Mouse (Mus musculus) lung, embryonic 16.5 days (tissue): ENCODE measurements around the gene Tnc. TPM values are rescaled to one million over a fixed set of nuclear protein-coding genes. Genes with fewer than 3 reads are reported as not detected.

Experiments
- ATAC-seq: fragments of 200-750 bp; cut with Nextera tagmentation; 2 replicates; pipeline ENCODE4 v1.8.0; 2017; ENCODE audit warnings: low read depth, mild to moderate bottlenecking, moderate library complexity
- H3K27ac ChIP-seq: fragments of 300-500 bp; sonication (generic); 2 replicates; pipeline ENCODE4 v1.5.1; 2014; ENCODE audit warnings: mild to moderate bottlenecking, control low read depth, low read length
- H3K27me3 ChIP-seq: fragments of 300-500 bp; sonication (generic); 2 replicates; pipeline ENCODE4 v1.6.1; 2014; ENCODE audit warnings: low read depth, low read length, mixed read lengths; ENCODE audit not compliant: control insufficient read depth, insufficient read depth
- H3K36me3 ChIP-seq: fragments of 300-500 bp; sonication (generic); 2 replicates; pipeline ENCODE4 v1.6.1; 2014; ENCODE audit warnings: low read length; ENCODE audit not compliant: control insufficient read depth, insufficient read depth
- H3K4me1 ChIP-seq: fragments of 300-500 bp; sonication (generic); replicated peaks from 2 replicates; pipeline ENCODE4 v1.6.1; 2014; ENCODE audit warnings: low read length, mixed read lengths; ENCODE audit not compliant: control insufficient read depth, insufficient read depth
- H3K4me2 ChIP-seq: fragments of 300-500 bp; sonication (generic); 2 replicates; pipeline ENCODE4 v1.6.1; 2014; ENCODE audit warnings: low read depth, low read length, control low read depth
- H3K4me3 ChIP-seq: fragments of 300-500 bp; sonication (generic); 2 replicates; pipeline ENCODE4 v1.5.1; 2014; ENCODE audit warnings: mild to moderate bottlenecking, low read length, control low read depth
- H3K9ac ChIP-seq: fragments of 300-500 bp; sonication (generic); 2 replicates; pipeline ENCODE4 v1.6.1; 2014; ENCODE audit warnings: low read length, control low read depth
- H3K9me3 ChIP-seq: fragments of 300-500 bp; sonication (generic); 2 replicates; pipeline ENCODE4 v1.6.1; 2016; ENCODE audit warnings: low read length; ENCODE audit not compliant: control insufficient read depth
- WGBS: fragments of 180-500 bp; shearing (Covaris S2); extraction: QIAGEN DNeasy Blood & Tissue Kit; methylation state at CpG from one replicate; pipeline ENCODE4 v1.1.7; 2014; 5-methylcytosine and 5-hydroxymethylcytosine counted together
- polyA plus RNA-seq: library from polyadenylated mRNA; unstranded; fragments of >200 nt; fragmentation: Nextera tagmentation; extraction: Ambion mirVana; gene quantifications from 2 replicates; pipeline ENCODE4 v1.2.1, GENCODE M21; 2015

Tnc gene
- polyA plus RNA-seq, 1 experiment from 2014 or later: 45.2 TPM

DNA sequence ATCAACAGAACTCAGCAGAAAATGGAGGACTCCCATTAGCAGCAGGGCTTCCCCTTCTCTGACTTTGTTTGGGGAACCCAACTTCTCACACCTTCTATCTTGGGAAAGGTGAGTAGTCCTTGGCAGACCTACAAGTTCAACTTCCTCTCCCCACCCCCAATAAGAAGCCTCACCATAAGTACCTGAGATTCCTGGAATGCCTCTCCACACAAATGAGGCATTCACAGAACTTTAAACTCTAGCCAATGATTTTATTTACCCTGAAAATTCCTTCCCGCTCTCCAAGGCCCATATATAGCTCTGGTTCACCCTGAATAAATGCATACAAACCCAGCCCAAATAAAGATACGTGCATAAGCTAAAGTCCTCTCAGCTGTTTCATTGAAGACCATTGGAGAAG is 9.3 kb downstream of the Tnc start:
- ATAC-seq: peak; percentile 93
- Histone ChIP-seq H3K4me3 (no peak overlapping the region), H3K4me2 (no peak overlapping the region), H3K36me3 (0 out of 2 replicates have a peak, but pooled peaks cover 2% of the 10 kb centered on the region), H3K27ac (peak overlapping the region; percentile 81), H3K9ac (no peak overlapping the region), H3K27me3 (no peaks in the 10 kb centered on the region), H3K4me1 (no peaks in the 10 kb centered on the region), H3K9me3 (no peaks in the 10 kb centered on the region)
- WGBS: 41% methylated on average over 2 of the region's 2 CpGs

DNA sequence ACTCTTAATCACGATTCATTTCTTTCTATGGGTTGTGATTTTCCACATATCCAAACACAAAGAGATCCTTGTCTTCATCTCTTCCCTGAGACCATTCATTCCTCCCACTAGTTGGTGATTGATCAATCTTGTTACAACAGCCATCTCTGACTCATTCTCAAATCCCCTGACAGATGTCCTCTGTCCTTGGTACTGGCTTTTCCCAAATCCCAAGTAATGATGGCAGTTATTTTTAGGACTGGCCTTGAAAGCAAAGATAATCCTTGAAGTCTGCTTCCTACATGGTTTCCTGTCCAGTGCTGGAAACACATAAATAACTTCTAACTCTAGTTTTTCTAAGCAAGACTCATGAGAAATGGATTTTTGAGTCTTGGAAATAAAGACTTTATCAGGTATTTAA is 12.1 kb downstream of the Tnc start:
- H3K27ac ChIP-seq: no peak overlapping the region
- 75% methylated on average over 1 of the region's 1 CpGs for WGBS

DNA sequence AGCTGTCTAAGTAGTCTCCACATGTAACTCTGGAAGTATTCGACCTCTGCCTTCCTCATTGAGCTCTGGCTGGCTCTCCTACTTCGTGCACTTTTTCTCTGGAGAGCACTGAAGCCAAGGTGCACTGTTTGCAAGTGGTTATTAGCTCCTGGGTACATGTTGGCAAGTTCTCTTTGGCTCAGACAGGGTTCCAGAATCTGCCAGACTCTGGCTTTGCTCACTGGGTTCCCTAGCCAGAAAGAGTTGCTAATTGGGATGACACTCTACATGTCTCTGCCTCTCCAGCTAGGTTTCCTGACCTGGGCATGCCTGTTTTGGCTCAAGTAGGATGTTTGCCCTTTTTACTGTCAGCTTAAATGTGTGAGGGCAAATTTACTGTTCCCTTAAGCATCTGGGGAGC is 13.6 kb downstream of the Tnc start:
- 38% methylated on average over 2 of the region's 2 CpGs for WGBS
- no peak overlapping the region for H3K9ac ChIP-seq
- H3K4me3 ChIP-seq: no peak overlapping the region
- no peak overlapping the region for H3K27ac ChIP-seq
- no peaks in the 10 kb centered on the region for H3K9me3 ChIP-seq
- no peak overlapping the region for H3K4me2 ChIP-seq
- peaks cover 4% of the 10 kb centered on the region; the same call in 1 of the 2 replicates for H3K4me1 ChIP-seq
- ATAC-seq: no peak
- H3K36me3 ChIP-seq: 0 out of 2 replicates have a peak, but pooled peaks cover 2% of the 10 kb centered on the region
- H3K27me3 ChIP-seq: no peaks in the 10 kb centered on the region

More for the DNA sequence above, 12.1 kb downstream of the Tnc start:
- H3K4me3 ChIP-seq: no peak overlapping the region
- peaks cover under 1% of the 10 kb centered on the region; the same call in 1 of the 2 replicates for H3K4me1 ChIP-seq
- ATAC-seq: no peak
- H3K9ac ChIP-seq: no peak overlapping the region
- 0 out of 2 replicates have a peak, but pooled peaks cover 2% of the 10 kb centered on the region for H3K36me3 ChIP-seq
- H3K9me3 ChIP-seq: no peaks in the 10 kb centered on the region
- no peak overlapping the region for H3K4me2 ChIP-seq
- no peaks in the 10 kb centered on the region for H3K27me3 ChIP-seq

DNA sequence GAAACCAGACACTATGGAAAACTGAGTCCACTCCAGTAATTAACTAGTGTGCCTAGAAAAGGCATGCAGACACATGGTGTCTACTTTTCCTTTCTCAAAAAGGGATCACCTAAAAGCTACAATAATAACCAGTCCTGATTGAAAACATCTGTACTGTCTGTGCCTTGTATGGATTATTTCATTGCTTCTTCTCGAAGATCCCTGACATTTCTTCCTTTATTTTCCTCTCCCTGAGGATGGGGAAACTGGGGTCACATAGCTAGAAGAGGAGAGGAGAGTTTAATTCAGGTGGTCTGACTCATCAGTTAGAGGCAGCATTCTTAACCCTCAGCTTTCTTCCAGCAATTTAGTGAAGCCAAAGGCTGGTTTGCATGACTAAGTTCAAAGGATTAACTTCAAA is 17.3 kb downstream of the Tnc start:
- H3K9me3 ChIP-seq: no peaks in the 10 kb centered on the region
- no peak for ATAC-seq
- H3K27ac ChIP-seq: no peak overlapping the region
- H3K4me1 ChIP-seq: peaks cover 4% of the 10 kb centered on the region; the same call in 1 of the 2 replicates
- H3K4me2 ChIP-seq: no peak overlapping the region
- no peak overlapping the region for H3K4me3 ChIP-seq
- H3K36me3 ChIP-seq: no peaks in the 10 kb centered on the region
- WGBS: 54% methylated on average over 1 of the region's 1 CpGs
- H3K27me3 ChIP-seq: no peaks in the 10 kb centered on the region
- H3K9ac ChIP-seq: no peak overlapping the region

DNA sequence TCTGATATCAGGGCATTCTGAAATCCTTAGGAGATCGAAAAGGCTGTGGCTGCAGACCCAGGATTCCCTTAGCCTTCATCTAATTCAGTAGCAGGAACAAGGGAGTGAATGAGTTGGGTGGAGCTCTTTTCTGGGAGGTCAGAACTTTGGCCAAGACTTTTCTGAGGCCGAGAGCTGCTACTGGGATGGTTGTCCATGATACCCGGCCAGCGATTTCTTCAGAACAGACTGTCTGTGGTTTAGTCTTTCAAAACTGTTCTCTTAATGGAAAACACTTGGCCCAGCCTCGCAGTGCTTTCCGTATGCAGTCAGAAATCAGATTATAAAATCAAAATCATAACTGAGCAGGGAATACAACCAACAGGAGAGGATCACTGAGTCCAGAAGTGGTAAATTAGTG is 21.2 kb downstream of the Tnc start:
- Histone ChIP-seq H3K27ac (no peak overlapping the region), H3K36me3 (no peaks in the 10 kb centered on the region), H3K4me1 (peaks cover 4% of the 10 kb centered on the region; the same call in 1 of the 2 replicates), H3K4me3 (no peak overlapping the region), H3K9me3 (no peaks in the 10 kb centered on the region), H3K9ac (no peak overlapping the region), H3K4me2 (no peak overlapping the region), H3K27me3 (no peaks in the 10 kb centered on the region)
- WGBS: 84% methylated on average over 6 of the region's 6 CpGs
- ATAC-seq: no peak

GRCm38 (mm10) chr4:64024041-64024779 is 22.6 kb downstream of the Tnc start:
- ATAC-seq: no peak
- Histone ChIP-seq H3K4me3 (no peak overlapping the region), H3K36me3 (no peaks in the 10 kb centered on the region), H3K27me3 (no peaks in the 10 kb centered on the region), H3K27ac (no peak overlapping the region), H3K4me2 (no peak overlapping the region), H3K9ac (no peak overlapping the region), H3K4me1 (no peaks in the 10 kb centered on the region), H3K9me3 (no peaks in the 10 kb centered on the region)
- 64% methylated on average over 4 of the region's 4 CpGs for WGBS

GRCm38 (mm10) chr4:64020930-64021589 is 25.8 kb downstream of the Tnc start:
- no peaks in the 10 kb centered on the region for H3K4me1 ChIP-seq
- WGBS: 74% methylated on average over 10 of the region's 10 CpGs

GRCm38 (mm10) chr4:64020151-64020550 is 26.7 kb downstream of the Tnc start:
- Histone ChIP-seq H3K9me3 (no peaks in the 10 kb centered on the region), H3K4me2 (no peak overlapping the region), H3K27me3 (no peaks in the 10 kb centered on the region), H3K4me3 (no peak overlapping the region), H3K36me3 (no peaks in the 10 kb centered on the region), H3K4me1 (no peaks in the 10 kb centered on the region), H3K27ac (no peak overlapping the region), H3K9ac (no peak overlapping the region)
- ATAC-seq: no peak
- WGBS: 83% methylated on average over 8 of the region's 8 CpGs

More at GRCm38 (mm10) chr4:64020930-64021589, 25.8 kb downstream of the Tnc start:
- Histone ChIP-seq H3K27ac (no peak overlapping the region), H3K36me3 (no peaks in the 10 kb centered on the region), H3K9ac (no peak overlapping the region), H3K27me3 (no peaks in the 10 kb centered on the region), H3K9me3 (no peaks in the 10 kb centered on the region), H3K4me3 (no peak overlapping the region), H3K4me2 (no peak overlapping the region)
- ATAC-seq: peak; percentile 51; the same call in 1 of the 2 replicates

GRCm38 (mm10) chr4:64011308-64011707 is 35.5 kb downstream of the Tnc start:
- ATAC-seq: no peak
- WGBS: 24% methylated on average over 2 of the region's 2 CpGs

More at GRCm38 (mm10) chr4:64011308-64011707, 35.5 kb downstream of the Tnc start:
- Histone ChIP-seq H3K27me3 (no peaks in the 10 kb centered on the region), H3K27ac (no peak overlapping the region), H3K4me1 (no peaks in the 10 kb centered on the region), H3K9me3 (no peaks in the 10 kb centered on the region), H3K9ac (no peak overlapping the region), H3K4me2 (no peak overlapping the region), H3K36me3 (no peaks in the 10 kb centered on the region), H3K4me3 (no peak overlapping the region)
